Mouse (Mus musculus) limb, embryonic 13.5 days (tissue): Measurements from ENCODE around the gene Pou4f2. TPM values are rescaled to one million over a fixed set of nuclear protein-coding genes. Genes with fewer than 3 reads are reported as not detected.

Source experiments
- polyA plus RNA-seq: library from polyadenylated mRNA; unstranded; fragments of >200 nt; fragmentation: Nextera tagmentation; extraction: Ambion mirVana; gene quantifications from 2 replicates; pipeline ENCODE4 v1.2.1, GENCODE M21; 2015

Pou4f2 gene
- polyA plus RNA-seq, 1 experiment from 2014 or later, result not detected

Other genes with a start within 250 kb of the Pou4f2 start
- 0.09 TPM in 1 of 2 replicates, not detected in the other for gene Ttc29, start 223.3 kb downstream of the Pou4f2 start, polyA plus RNA-seq
- 279 TPM in 2 replicates for gene Rbmxl1, start 72.3 kb upstream of the Pou4f2 start, polyA plus RNA-seq
- 22.8 TPM in 2 replicates for gene Slc10a7, start 72.7 kb upstream of the Pou4f2 start, polyA plus RNA-seq